Mouse (Mus musculus): Measurements from ENCODE around the gene Eef2kmt. TPM values are rescaled to one million over a fixed set of nuclear protein-coding genes. Genes with fewer than 3 reads are reported as not detected.

Eef2kmt gene
- total RNA-seq (2023), result 10 to 100 TPM; 10.8 to 13.7 TPM

GRCm38 (mm10) chr16:5255779-5256496, at the start of gene Eef2kmt:
TSS of gene Eef2kmt (minus strand) at chr16:5255983.

GRCm38 (mm10) chr16:5233418-5234313, 22.1 kb downstream of the Eef2kmt start, which contains the start of gene Alg1:
TSS of gene Alg1 (plus strand) at chr16:5233621.

GRCm38 (mm10) chr16:5222140-5222539, 33.6 kb downstream of the Eef2kmt start, which contains the start of gene AU021092:
TSS of gene AU021092 (minus strand) at chr16:5222299.

GRCm38 (mm10) chr16:5203668-5204433, 51.9 kb downstream of the Eef2kmt start, which contains the start of gene Nagpa:
TSS of gene Nagpa (minus strand) at chr16:5204012.

Other genes starting within 250 kb of the Eef2kmt start
- gene Smim22, start 248.7 kb downstream of the Eef2kmt start, total RNA-seq (2023), result not detected
- 10 to 100 TPM; 85.5 to 87.1 TPM for gene Rogdi, start 242.4 kb downstream of the Eef2kmt start, total RNA-seq (2023)
- gene Glyr1, start 206.1 kb downstream of the Eef2kmt start, total RNA-seq (2023), result 100 to 1,000 TPM; 117 to 122 TPM
- gene Ubn1, start 205.9 kb downstream of the Eef2kmt start, total RNA-seq (2023), result 10 to 100 TPM; 72.0 to 76.6 TPM
- under 1 TPM; 0.13 to 0.27 TPM for gene Ppl, start 123.6 kb downstream of the Eef2kmt start, total RNA-seq (2023)
- gene Sec14l5, start 108.9 kb downstream of the Eef2kmt start, total RNA-seq (2023), result not detected
- 10 to 100 TPM; 62.3 to 71.2 TPM for gene Nagpa, start 52.0 kb downstream of the Eef2kmt start, total RNA-seq (2023)
- gene AU021092, start 33.7 kb downstream of the Eef2kmt start, total RNA-seq (2023), result not detected
- 10 to 100 TPM; 29.4 to 32.8 TPM for gene Alg1, start 22.4 kb downstream of the Eef2kmt start, total RNA-seq (2023)

Measured in monocyte, adult 59 days (primary cell).